Mouse (Mus musculus): ENCODE results near the gene Mrvi1.

Mrvi1 gene

GRCm38 (mm10) chr7:110823593-110823992, 158.7 kb downstream of the Mrvi1 start:
- DNase-seq = no peak

- DNase-seq = no peak
Observed at GRCm38 (mm10) chr7:110823076-110823475, 159.2 kb downstream of the Mrvi1 start.

GRCm38 (mm10) chr7:110822055-110822454, 160.2 kb downstream of the Mrvi1 start:
- DNase-seq = no peak

- no peak for DNase-seq
Observed at GRCm38 (mm10) chr7:110821653-110822052, 160.6 kb downstream of the Mrvi1 start.

- DNase-seq = no peak
Observed at GRCm38 (mm10) chr7:110821068-110821467, 161.2 kb downstream of the Mrvi1 start.

- no peak for DNase-seq
Observed at GRCm38 (mm10) chr7:110818787-110819350, 163.4 kb downstream of the Mrvi1 start.

All from spleen, adult 18-20 months (tissue).